ENCODE assay signal across 8 mouse cellular contexts in the genomic region with DNA sequence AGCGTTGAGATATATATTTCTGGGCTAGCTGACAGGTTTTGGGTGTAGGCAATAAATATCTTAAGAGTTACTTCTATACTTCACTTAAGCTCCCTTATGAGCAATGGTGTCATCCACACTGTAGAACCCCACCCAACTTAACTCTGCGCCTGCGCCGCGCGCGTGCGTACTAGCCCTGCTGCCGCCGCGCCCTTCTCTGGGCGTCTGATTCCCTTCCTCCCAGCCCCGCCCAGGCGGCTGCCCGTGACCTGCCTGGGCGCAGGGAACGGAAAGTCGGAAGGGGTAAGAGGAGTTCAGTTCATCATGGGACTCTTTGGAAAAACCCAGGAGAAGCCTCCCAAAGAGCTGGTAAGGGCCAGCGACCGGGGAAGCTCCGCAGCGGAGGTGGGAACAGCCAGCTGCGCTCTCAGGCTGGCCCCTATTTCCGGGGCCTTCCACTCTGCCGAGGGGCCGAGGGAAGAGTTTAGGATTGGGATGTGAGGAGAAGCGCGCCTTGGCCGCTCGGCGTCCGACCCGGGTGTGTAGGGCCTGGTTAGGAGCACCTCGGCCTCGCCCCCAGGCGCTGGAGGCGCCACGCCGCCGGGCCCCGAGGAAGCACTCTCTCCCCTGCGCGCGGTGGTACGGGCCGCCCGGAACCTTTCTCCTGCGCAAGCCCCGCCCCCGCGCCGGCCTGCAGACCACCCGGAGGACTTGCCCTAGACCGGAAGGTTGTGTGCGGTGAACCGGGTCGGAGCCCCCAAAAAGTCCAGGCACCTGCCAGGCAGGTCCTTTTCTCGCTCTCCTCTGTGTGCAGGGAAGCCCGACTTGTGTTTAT. TPM values are rescaled to one million over a fixed set of nuclear protein-coding genes. Genes with fewer than 3 reads are reported as not detected.
DNase-seq lines count a peak whose midpoint lies in the region; ATAC-seq and TF ChIP-seq lines count a peak whose summit lies in the region.

TSS of gene Chmp3 (plus strand) at position 112 of the 814 bp plus-strand sequence.

- peak; percentile 41 for TF ChIP-seq EP300 in lung, postnatal 0 days (IDR thresholded peaks at IDR 0.05)

- under 1% methylated on average over 59 of the region's 59 CpGs for WGBS in hindbrain, embryonic 10.5 days
- WGBS in lung, postnatal 0 days = 3% methylated on average over 59 of the region's 59 CpGs

- 0 out of 2 replicates have a peak, but pooled peaks cover 4% of the 10 kb centered on the region for H3K36me3 ChIP-seq in hindbrain, embryonic 10.5 days
- no peaks in the 10 kb centered on the region for H3K36me3 ChIP-seq in lung, postnatal 0 days (ENCODE audit: insufficient read depth, low read length)

- peak; percentile 97 for ATAC-seq in frontal cortex, adult (ENCODE audit: low TSS enrichment)
- ATAC-seq in lung, postnatal 0 days = peak; percentile 99

- peak; percentile 87 for DNase-seq in MEL-GATA-1-ER (ENCODE audit: extremely low read depth, low read depth)
- DNase-seq in cerebellum, adult 8-10 months = peak; percentile 96
- peak; percentile 95 for DNase-seq in hindbrain, embryonic 10.5 days (ENCODE audit: low spot score)
- DNase-seq in layer of hippocampus, adult 9-11 months = peak; percentile 95
- DNase-seq in lung, postnatal 0 days (ENCODE audit: low spot score) = peak; percentile 95
- DNase-seq in ovary, postnatal 14 days (ENCODE audit: low spot score) = peak; percentile 95
- peak; percentile 96 for DNase-seq in thymus, postnatal 14 days

- H3K9ac ChIP-seq in lung, postnatal 0 days (replicated peaks; ENCODE audit: low read depth) = peak within 1 kb of the TSS; percentile 98

- peak within 1 kb of the TSS; percentile 60 for H3K4me2 ChIP-seq in lung, postnatal 0 days (replicated peaks; ENCODE audit: low read depth, low read length)

- H3K9me3 ChIP-seq in hindbrain, embryonic 10.5 days = no peaks in the 10 kb centered on the region
- H3K9me3 ChIP-seq in lung, postnatal 0 days (ENCODE audit: low read length) = no peaks in the 10 kb centered on the region

- peak within 1 kb of the TSS; percentile 100 for H3K27ac ChIP-seq in hindbrain, embryonic 10.5 days
- H3K27ac ChIP-seq in lung, postnatal 0 days (ENCODE audit: low read length) = peak within 1 kb of the TSS; percentile 99

- H3K4me1 ChIP-seq in hindbrain, embryonic 10.5 days (replicated peaks) = peaks cover 10% of the 10 kb centered on the region
- no peaks in the 10 kb centered on the region; the same call in 1 of the 2 replicates for H3K4me1 ChIP-seq in lung, postnatal 0 days (ENCODE audit: insufficient read depth, low read depth, low read length)

- no peaks in the 10 kb centered on the region for H3K27me3 ChIP-seq in hindbrain, embryonic 10.5 days (ENCODE audit: insufficient read depth, poor library complexity, severe bottlenecking)
- no peaks in the 10 kb centered on the region for H3K27me3 ChIP-seq in lung, postnatal 0 days (replicated peaks; ENCODE audit: insufficient read depth, low read length)

- no peak for TF ChIP-seq CTCF in lung, postnatal 0 days (IDR thresholded peaks at IDR 0.05)

- H3K4me3 ChIP-seq in hindbrain, embryonic 10.5 days = peak within 1 kb of the TSS; percentile 85
- H3K4me3 ChIP-seq in lung, postnatal 0 days (ENCODE audit: low read depth, low read length) = peak within 1 kb of the TSS; percentile 92

RNA-seq across cellular contexts. Expression of gene Chmp3, which starts in this region (rescaled TPM):
- polyA plus RNA-seq in hindbrain, embryonic 10.5 days (2016; fragmentation: Nextera tagmentation; extraction: Ambion mirVana) = 46.6 and 52.0 TPM in 2 replicates
- polyA plus RNA-seq in lung, postnatal 0 days (2015; fragmentation: Nextera tagmentation; extraction: Ambion mirVana) = 82.5 and 83.4 TPM in 2 replicates

Comparison
In these comparisons a context has a peak if more than half of its experiments do, and no peak if none do; other contexts are left out.
1. Peak in every context shown above with its lines: DNase-seq, ATAC-seq, H3K4me3 ChIP-seq and H3K27ac ChIP-seq.